Mouse (Mus musculus): ENCODE results near the gene Bbc3.
"Not testable (repeated sequence)": the region's sequence is repeated elsewhere in the genome, so short reads cannot be mapped to it uniquely, and the experiment has no call there.

DNA sequence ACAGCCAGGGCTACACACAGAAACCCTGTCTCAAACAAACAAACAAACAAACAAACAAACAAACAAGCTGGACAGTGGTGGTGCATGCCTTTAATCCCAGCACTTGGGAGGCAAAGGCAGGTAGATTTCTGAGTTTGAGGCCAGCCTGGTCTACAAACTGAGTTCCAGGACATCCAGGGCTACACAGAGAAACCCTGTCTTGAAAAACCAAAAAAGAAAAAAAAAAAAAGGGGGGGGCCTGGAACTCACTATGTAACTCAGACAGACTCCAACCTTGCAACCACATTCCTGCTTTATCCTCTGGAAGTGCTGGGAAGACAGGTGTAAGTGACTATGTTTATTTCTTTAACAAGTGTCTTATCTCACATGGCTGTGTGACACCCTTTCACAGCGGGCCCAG is at the start of gene Bbc3:
- TF ChIP-seq CTCF (IDR thresholded peaks at IDR 0.05; ENCODE audit: control insufficient read depth, insufficient read depth, low read length); POLR2A (IDR thresholded peaks at IDR 0.05; ENCODE audit: borderline replicate concordance, control insufficient read depth, low read depth, low read length): not testable (repeated sequence)
